Mouse (Mus musculus) lung, adult 2 months (tissue): ENCODE results near the gene Gdpd5.

Source experiments
- CTCF ChIP-seq: fragments of 200-500 bp; IDR thresholded peaks from 2 replicates; pipeline ENCODE4 v1.5.1; 2011; ENCODE audit warnings: mild to moderate bottlenecking, low read length, control low read depth; ENCODE audit not compliant: insufficient read depth
- POLR2A ChIP-seq: fragments of 200-500 bp; IDR thresholded peaks from 2 replicates; pipeline ENCODE4 v1.6.1; 2011; ENCODE audit warnings: low read depth, mild to moderate bottlenecking, control low read depth, low read length, borderline replicate concordance; ENCODE audit errors: extremely low read depth

DNA sequence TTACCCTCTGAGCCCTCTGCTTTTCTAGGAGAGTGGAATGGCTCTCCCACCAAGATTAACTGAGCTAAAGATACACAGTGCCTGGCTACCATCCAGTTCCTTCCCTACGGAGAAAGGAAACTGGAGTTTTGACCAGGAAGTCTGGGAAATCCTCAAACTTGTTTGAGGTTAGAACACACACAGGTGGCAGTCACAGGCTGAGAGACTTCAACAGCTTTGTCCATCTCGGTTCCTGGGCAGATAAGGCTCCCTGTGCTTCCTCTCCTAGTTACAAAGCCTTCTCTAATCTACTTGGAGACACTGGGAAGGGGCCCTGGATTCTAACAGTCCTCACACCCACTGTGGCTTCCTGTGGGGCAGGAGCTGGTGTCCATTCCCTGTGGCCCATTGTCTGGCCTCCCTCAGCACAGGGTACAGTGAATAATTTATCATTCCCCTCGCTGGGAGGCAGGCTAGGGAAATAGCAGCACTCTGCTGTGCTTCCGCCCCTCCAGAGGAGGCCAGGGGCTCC, 2.9 kb downstream of the Gdpd5 start:
- TF ChIP-seq POLR2A (no peak), CTCF (no peak)
